Mouse (Mus musculus) spleen, adult 2 months (tissue): ENCODE measurements around the gene Selenoh. TPM values are rescaled to one million over a fixed set of nuclear protein-coding genes. Genes with fewer than 3 reads are reported as not detected.

Source experiments
- DNase-seq, 2 experiments: peaks; one replicate each; pipeline versions ENCODE4 v3.0.0 to v3.0.0-alpha.2; 2012 to 2021; ENCODE audit warnings: low spot score in 2 of 2, low read depth in 1 of 2
- H3K27ac ChIP-seq: fragments of 200-500 bp; 2 replicates; pipeline ENCODE4 v1.5.1; 2012; ENCODE audit warnings: low read length, inconsistent platforms; ENCODE audit not compliant: insufficient read depth
- H3K27me3 ChIP-seq: fragments of 200-500 bp; 2 replicates; pipeline ENCODE4 v1.6.1; 2012; ENCODE audit warnings: mild to moderate bottlenecking, moderate library complexity, low read length, inconsistent platforms; ENCODE audit not compliant: control insufficient read depth, insufficient read depth
- H3K36me3 ChIP-seq: fragments of 200-500 bp; 2 replicates; pipeline ENCODE4 v1.6.1; 2012; ENCODE audit warnings: mild to moderate bottlenecking, low read length, inconsistent platforms; ENCODE audit not compliant: control insufficient read depth, insufficient read depth
- H3K4me1 ChIP-seq: fragments of 200-500 bp; 2 replicates; pipeline ENCODE4 v1.6.1; 2011; ENCODE audit warnings: inconsistent platforms; ENCODE audit not compliant: control insufficient read depth, insufficient read depth, insufficient read length
- H3K4me3 ChIP-seq: fragments of 200-500 bp; 2 replicates; pipeline ENCODE4 v1.5.1; 2011; ENCODE audit warnings: mild to moderate bottlenecking, inconsistent platforms; ENCODE audit not compliant: insufficient read depth, insufficient read length; ENCODE audit errors: extremely low read depth
- CTCF ChIP-seq: fragments of 200-500 bp; IDR thresholded peaks from 2 replicates; pipeline ENCODE4 v1.5.1; 2011; ENCODE audit warnings: mild to moderate bottlenecking, inconsistent platforms; ENCODE audit not compliant: insufficient read depth, insufficient read length, insufficient replicate concordance; ENCODE audit errors: extremely low read depth
- POLR2A ChIP-seq: fragments of 200-500 bp; IDR thresholded peaks from 2 replicates; pipeline ENCODE4 v1.6.1; 2011; ENCODE audit warnings: low read depth, low read length, inconsistent platforms
- WGBS: fragments of 180-500 bp; shearing (Covaris S2); methylation state at CpG from one replicate; pipeline ENCODE4 v1.1.7; 2018; 5-methylcytosine and 5-hydroxymethylcytosine counted together
- polyA plus RNA-seq: library from polyadenylated mRNA; depleted of rRNA; stranded (reverse); fragments of >200 nt; gene quantifications from 2 replicates; pipeline ENCODE4 v1.2.3, GENCODE M21; 2012; rRNA removed

Selenoh gene
- polyA plus RNA-seq, 1 experiment: 52.6 TPM

- Histone ChIP-seq H3K4me3 (no peak overlapping the region), H3K4me1 (peaks cover 11% of the 10 kb centered on the region; the same call in 1 of the 2 replicates), H3K36me3 (no peaks in the 10 kb centered on the region; the same call in 1 of the 2 replicates), H3K27ac (no peak overlapping the region), H3K27me3 (no peaks in the 10 kb centered on the region)
- 95% methylated on average over 21 of the region's 21 CpGs for WGBS
- no peak for DNase-seq
- TF ChIP-seq POLR2A: no peak
- no peak for TF ChIP-seq CTCF
Measured at GRCm38 (mm10) chr2:84619646-84620340, 50.8 kb downstream of the Selenoh start.

Other genes with a start within 250 kb of the Selenoh start
- 4.5 and 6.0 TPM in 2 replicates for gene Calcrl, start 245.4 kb downstream of the Selenoh start, polyA plus RNA-seq
- 4.4 and 5.1 TPM in 2 replicates for gene Tfpi, start 194.0 kb downstream of the Selenoh start, polyA plus RNA-seq
- gene Ctnnd1, start 20.0 kb downstream of the Selenoh start, polyA plus RNA-seq: 12.3 and 14.7 TPM in 2 replicates
- not detected in 2 replicates for gene Btbd18, start 11.7 kb downstream of the Selenoh start, polyA plus RNA-seq
- not detected in 2 replicates for gene Gm28635, start 7.3 kb upstream of the Selenoh start, polyA plus RNA-seq
- 4.9 and 5.0 TPM in 2 replicates for gene Med19, start 7.6 kb upstream of the Selenoh start, polyA plus RNA-seq
- gene Tmx2, start 8.4 kb upstream of the Selenoh start, polyA plus RNA-seq: 25.3 and 32.3 TPM in 2 replicates
- 24.2 and 27.1 TPM in 2 replicates for gene Zdhhc5, start 44.4 kb upstream of the Selenoh start, polyA plus RNA-seq
- gene Clp1, start 56.6 kb upstream of the Selenoh start, polyA plus RNA-seq: 12.8 and 13.3 TPM in 2 replicates
- gene Ypel4, start 63.3 kb upstream of the Selenoh start, polyA plus RNA-seq: 28.2 and 42.6 TPM in 2 replicates
- gene Gm19426, start 72.9 kb upstream of the Selenoh start, polyA plus RNA-seq: 0.28 and 0.32 TPM in 2 replicates
- gene Serping1, start 104.7 kb upstream of the Selenoh start, polyA plus RNA-seq: 135 and 186 TPM in 2 replicates
- gene Ube2l6, start 128.1 kb upstream of the Selenoh start, polyA plus RNA-seq: 125 and 250 TPM in 2 replicates
- gene Smtnl1, start 151.9 kb upstream of the Selenoh start, polyA plus RNA-seq: 0.04 TPM in 1 of 2 replicates, not detected in the other
- gene Timm10, start 156.2 kb upstream of the Selenoh start, polyA plus RNA-seq: 19.0 and 24.4 TPM in 2 replicates
- gene Slc43a1, start 168.1 kb upstream of the Selenoh start, polyA plus RNA-seq: 59.6 and 70.0 TPM in 2 replicates
- 3.0 and 7.3 TPM in 2 replicates for gene Rtn4rl2, start 215.9 kb upstream of the Selenoh start, polyA plus RNA-seq